Comparison of ENCODE assay signal across 7 mouse cellular contexts in the genomic region with DNA sequence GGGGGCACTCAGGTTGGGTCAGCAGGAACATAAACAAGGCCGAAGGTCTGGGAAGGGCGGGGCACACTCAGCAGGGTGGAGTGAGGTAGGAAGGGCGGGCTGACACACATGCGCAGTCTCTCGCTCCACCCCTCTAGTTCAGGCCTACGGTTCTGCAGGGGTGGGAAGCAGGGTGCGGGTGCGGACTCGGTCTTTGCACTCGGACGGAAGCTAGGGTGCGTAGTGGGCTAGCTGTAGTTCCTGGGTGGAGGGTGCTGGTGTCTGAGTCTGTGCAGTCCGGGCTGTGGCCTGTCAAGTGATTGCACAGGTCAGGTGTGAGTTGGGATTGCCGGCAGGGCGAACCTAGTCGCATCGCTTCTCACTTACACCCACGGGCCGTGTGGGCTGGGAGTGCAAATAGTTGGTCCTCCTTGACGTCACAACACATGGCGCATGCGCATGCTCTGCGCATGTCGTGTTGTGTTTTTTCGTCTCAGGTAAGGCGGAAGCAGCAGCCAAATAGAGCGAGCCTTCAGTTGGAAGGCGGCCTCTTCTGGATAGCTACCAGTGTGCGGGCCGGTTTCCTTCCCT. TPM values are rescaled to one million over a fixed set of nuclear protein-coding genes. Genes with fewer than 3 reads are reported as not detected.
DNase-seq lines count a peak whose midpoint lies in the region; ATAC-seq lines count a peak whose summit lies in the region.

No protein-coding gene starts in this region.

- H3K4me2 ChIP-seq in intestine, embryonic 15.5 days (replicated peaks), result peak overlapping the region; percentile 83

- ATAC-seq in intestine, embryonic 15.5 days, result peak; percentile 98

- H3K4me3 ChIP-seq in intestine, embryonic 15.5 days (replicated peaks), result peak overlapping the region; percentile 52
- H3K4me3 ChIP-seq in midbrain, embryonic 10.5 days, result peak overlapping the region; percentile 68

- H3K9ac ChIP-seq in intestine, embryonic 15.5 days, result peak overlapping the region; percentile 66

- H3K36me3 ChIP-seq in intestine, embryonic 15.5 days, result no peaks in the 10 kb centered on the region; the same call in 1 of the 2 replicates
- H3K36me3 ChIP-seq in midbrain, embryonic 10.5 days, result peaks cover 20% of the 10 kb centered on the region

- intact Hi-C loops in gastrocnemius, postnatal 36 days (cut with DNase I), result loop anchor here (10.0 kb wide), 1 partner anchor 890 kb away; a partner anchor contains a TSS
- intact Hi-C loops in left cerebral cortex, postnatal 25 days (cut with DNase I), result loop anchor here (1.0 kb wide), 1 partner anchor 23 kb away; no protein-coding TSS in a partner anchor

- H3K9me3 ChIP-seq in intestine, embryonic 15.5 days, result no peaks in the 10 kb centered on the region
- no peaks in the 10 kb centered on the region for H3K9me3 ChIP-seq in midbrain, embryonic 10.5 days (replicated peaks)

- 2% methylated on average over 30 of the region's 30 CpGs for WGBS in intestine, embryonic 15.5 days
- WGBS in midbrain, embryonic 10.5 days, result under 1% methylated on average over 30 of the region's 30 CpGs

- peaks cover 6% of the 10 kb centered on the region; the same call in 1 of the 2 replicates for H3K4me1 ChIP-seq in intestine, embryonic 15.5 days (replicated peaks)
- H3K4me1 ChIP-seq in midbrain, embryonic 10.5 days, result peaks cover 20% of the 10 kb centered on the region

- no peaks in the 10 kb centered on the region for H3K27me3 ChIP-seq in intestine, embryonic 15.5 days (replicated peaks)
- no peaks in the 10 kb centered on the region for H3K27me3 ChIP-seq in midbrain, embryonic 10.5 days (ENCODE audit: low read depth, poor library complexity, severe bottlenecking)

- peak; percentile 97 for DNase-seq in adrenal gland, adult 2 months
- DNase-seq in embryo, embryonic 11.5 days (ENCODE audit: low read depth, low spot score), result peak; percentile 94
- DNase-seq in gastrocnemius, postnatal 36 days, result peak; percentile 94 to 95
- peak; percentile 98 to 99 for DNase-seq in left cerebral cortex, postnatal 25 days (ENCODE audit: low spot score in 2 of 2)
- peak; percentile 89 for DNase-seq in midbrain, embryonic 10.5 days (ENCODE audit: low spot score)
- peak; percentile 88 for DNase-seq in right cerebral cortex, postnatal 4 days

- H3K27ac ChIP-seq in intestine, embryonic 15.5 days, result peak overlapping the region; percentile 96
- peak overlapping the region; percentile 89 for H3K27ac ChIP-seq in midbrain, embryonic 10.5 days (replicated peaks)

RNA-seq across cellular contexts. Expression of a gene that starts 0.5 kb away (rescaled TPM):
- total RNA-seq in adrenal gland, adult 2 months (2021), result 10 to 100 TPM; 45.2 to 57.5 TPM
- polyA plus RNA-seq in adrenal gland, adult 2 months (2012; rRNA removed), result 28.8 and 29.6 TPM in 2 replicates
- 10 to 100 TPM; 17.2 to 22.1 TPM for total RNA-seq in gastrocnemius, postnatal 36 days (2021)
- 14.0 and 14.1 TPM in 2 replicates for polyA plus RNA-seq in intestine, embryonic 15.5 days (2015; fragmentation: Nextera tagmentation; extraction: Ambion mirVana)
- total RNA-seq in left cerebral cortex, postnatal 25 days (2021), result 10 to 100 TPM; 13.3 to 15.8 TPM
- polyA plus RNA-seq in midbrain, embryonic 10.5 days (2016; fragmentation: Nextera tagmentation; extraction: Ambion mirVana), result 14.8 and 18.9 TPM in 2 replicates

RNA-seq across cellular contexts. Expression of a gene that starts 21.4 kb away (rescaled TPM):
- 10 to 100 TPM; 14.8 to 19.1 TPM for total RNA-seq in adrenal gland, adult 2 months (2021)
- polyA plus RNA-seq in adrenal gland, adult 2 months (2012; rRNA removed), result 4.3 and 4.6 TPM in 2 replicates
- 1 to 10 TPM; 3.0 to 4.2 TPM for total RNA-seq in gastrocnemius, postnatal 36 days (2021)
- polyA plus RNA-seq in intestine, embryonic 15.5 days (2015; fragmentation: Nextera tagmentation; extraction: Ambion mirVana), result 16.8 and 17.6 TPM in 2 replicates
- 10 to 100 TPM; 10.6 to 12.1 TPM for total RNA-seq in left cerebral cortex, postnatal 25 days (2021)
- polyA plus RNA-seq in midbrain, embryonic 10.5 days (2016; fragmentation: Nextera tagmentation; extraction: Ambion mirVana), result 24.3 and 25.7 TPM in 2 replicates

RNA-seq across cellular contexts. Expression of a gene that starts 23.5 kb away (rescaled TPM):
- 10 to 100 TPM; 50.6 to 66.3 TPM for total RNA-seq in adrenal gland, adult 2 months (2021)
- 43.2 and 44.5 TPM in 2 replicates for polyA plus RNA-seq in adrenal gland, adult 2 months (2012; rRNA removed)
- 10 to 100 TPM; 14.0 to 15.1 TPM for total RNA-seq in gastrocnemius, postnatal 36 days (2021)
- polyA plus RNA-seq in intestine, embryonic 15.5 days (2015; fragmentation: Nextera tagmentation; extraction: Ambion mirVana), result 218 and 226 TPM in 2 replicates
- 10 to 100 TPM; 47.7 to 53.3 TPM for total RNA-seq in left cerebral cortex, postnatal 25 days (2021)
- 271 and 294 TPM in 2 replicates for polyA plus RNA-seq in midbrain, embryonic 10.5 days (2016; fragmentation: Nextera tagmentation; extraction: Ambion mirVana)

RNA-seq across cellular contexts. Expression of a gene that starts 35.9 kb away (rescaled TPM):
- total RNA-seq in adrenal gland, adult 2 months (2021), result not detected
- polyA plus RNA-seq in adrenal gland, adult 2 months (2012; rRNA removed), result 0.12 and 0.15 TPM in 2 replicates
- total RNA-seq in gastrocnemius, postnatal 36 days (2021), result not detected
- polyA plus RNA-seq in intestine, embryonic 15.5 days (2015; fragmentation: Nextera tagmentation; extraction: Ambion mirVana), result 0.05 and 0.44 TPM in 2 replicates
- under 1 TPM in 1 of 2 experiments, not detected in 1; 0.69 TPM for total RNA-seq in left cerebral cortex, postnatal 25 days (2021)
- polyA plus RNA-seq in midbrain, embryonic 10.5 days (2016; fragmentation: Nextera tagmentation; extraction: Ambion mirVana), result not detected in 2 replicates

Comparison
In these comparisons a context has a peak if more than half of its experiments do, and no peak if none do; other contexts are left out.
1. Peak in every context shown above with its lines: DNase-seq, ATAC-seq, H3K4me3 ChIP-seq and H3K27ac ChIP-seq.